Mouse (Mus musculus) embryonic fibroblast, embryonic 13.5 days (primary cell): ENCODE data around the gene Pdcl3.
"Not testable (repeated sequence)": the region's sequence is repeated elsewhere in the genome, so short reads cannot be mapped to it uniquely, and the experiment has no call there.

Source experiments
- CTCF ChIP-seq: IDR thresholded peaks from 2 replicates; pipeline ENCODE4 v1.5.1; 2011; ENCODE audit warnings: mild to moderate bottlenecking, control low read depth, low read length, moderate library complexity, borderline replicate concordance; ENCODE audit not compliant: insufficient read depth
- POLR2A ChIP-seq: IDR thresholded peaks from 2 replicates; pipeline ENCODE4 v1.6.1; 2011; ENCODE audit warnings: low read depth, mild to moderate bottlenecking, control low read depth, low read length, moderate library complexity

GRCm38 (mm10) chr1:39044442-39044841 lies 59.0 kb downstream of the Pdcl3 start:
- not testable (repeated sequence) for TF ChIP-seq POLR2A, CTCF
